In genomic region chr4:98182053-98182355, GRCm38 (mm10) we compare ENCODE assay signal across 7 mouse cellular contexts.
DNase-seq lines count a peak whose midpoint lies in the region; ATAC-seq lines count a peak whose summit lies in the region.

No protein-coding gene starts in this region.

- peak; percentile 49 to 52 for DNase-seq in gastrocnemius, adult 8-10 months (ENCODE audit: low spot score in 2 of 2)
- peak; percentile 67 to 75 for DNase-seq in heart, postnatal 36 days
- DNase-seq in thymus, postnatal 25 days: no peak
- DNase-seq in urinary bladder, adult 2 months (ENCODE audit: low spot score): no peak

- no peak overlapping the region for H3K4me3 ChIP-seq in midbrain, embryonic 13.5 days (replicated peaks)
- no peak overlapping the region for H3K4me3 ChIP-seq in midbrain, embryonic 16.5 days (ENCODE audit: low read depth, low read length)
- no peak overlapping the region for H3K4me3 ChIP-seq in neural tube, embryonic 13.5 days

- intact Hi-C loops in heart, postnatal 36 days (cut with DNase I): loop anchor here (5.0 kb wide), 1 partner anchor 40 kb away; no protein-coding TSS in a partner anchor

- H3K4me1 ChIP-seq in midbrain, embryonic 13.5 days (replicated peaks): peaks cover 17% of the 10 kb centered on the region
- H3K4me1 ChIP-seq in midbrain, embryonic 16.5 days (ENCODE audit: control insufficient read depth, insufficient read depth, low read length): 0 out of 2 replicates have a peak, but pooled peaks cover 5% of the 10 kb centered on the region
- peaks cover 24% of the 10 kb centered on the region for H3K4me1 ChIP-seq in neural tube, embryonic 13.5 days (replicated peaks)

- H3K4me2 ChIP-seq in midbrain, embryonic 13.5 days (replicated peaks): no peak overlapping the region
- H3K4me2 ChIP-seq in midbrain, embryonic 16.5 days (ENCODE audit: low read length): no peak overlapping the region
- no peak overlapping the region for H3K4me2 ChIP-seq in neural tube, embryonic 13.5 days

- no peak overlapping the region for H3K9ac ChIP-seq in midbrain, embryonic 13.5 days (replicated peaks)
- H3K9ac ChIP-seq in midbrain, embryonic 16.5 days (ENCODE audit: low read depth, low read length): no peak overlapping the region
- 0 out of 2 replicates have a peak overlapping the region, but pooled peaks have one; percentile 8 for H3K9ac ChIP-seq in neural tube, embryonic 13.5 days

- peak overlapping the region; percentile 39; the same call in 1 of the 2 replicates for H3K27ac ChIP-seq in midbrain, embryonic 13.5 days
- H3K27ac ChIP-seq in midbrain, embryonic 16.5 days (ENCODE audit: low read length): no peak overlapping the region
- peak overlapping the region; percentile 62; the same call in 1 of the 2 replicates for H3K27ac ChIP-seq in neural tube, embryonic 13.5 days (replicated peaks)

- H3K27me3 ChIP-seq in midbrain, embryonic 13.5 days: no peaks in the 10 kb centered on the region
- no peaks in the 10 kb centered on the region for H3K27me3 ChIP-seq in midbrain, embryonic 16.5 days (ENCODE audit: control insufficient read depth, insufficient read depth, low read depth, low read length)
- no peaks in the 10 kb centered on the region for H3K27me3 ChIP-seq in neural tube, embryonic 13.5 days

- no peaks in the 10 kb centered on the region for H3K9me3 ChIP-seq in midbrain, embryonic 13.5 days
- no peaks in the 10 kb centered on the region for H3K9me3 ChIP-seq in midbrain, embryonic 16.5 days (replicated peaks; ENCODE audit: control insufficient read depth, low read length, poor library complexity, severe bottlenecking)
- H3K9me3 ChIP-seq in neural tube, embryonic 13.5 days: no peaks in the 10 kb centered on the region

- no peak for ATAC-seq in midbrain, embryonic 13.5 days
- ATAC-seq in midbrain, embryonic 16.5 days: no peak
- peak; percentile 72; the same call in 1 of the 2 replicates for ATAC-seq in neural tube, embryonic 13.5 days (ENCODE audit: low read depth)

- WGBS in midbrain, embryonic 13.5 days: 40% methylated on average over 4 of the region's 4 CpGs
- WGBS in midbrain, embryonic 16.5 days: 40% methylated on average over 4 of the region's 4 CpGs
- WGBS in neural tube, embryonic 13.5 days: 41% methylated on average over 4 of the region's 4 CpGs

- no peaks in the 10 kb centered on the region for H3K36me3 ChIP-seq in midbrain, embryonic 13.5 days
- no peaks in the 10 kb centered on the region for H3K36me3 ChIP-seq in midbrain, embryonic 16.5 days (ENCODE audit: control insufficient read depth, insufficient read depth, low read length)
- no peaks in the 10 kb centered on the region for H3K36me3 ChIP-seq in neural tube, embryonic 13.5 days

Comparison
In these comparisons a context has a peak if more than half of its experiments do, and no peak if none do; other contexts are left out.
1. DNase-seq: peak in gastrocnemius, adult 8-10 months (2 of 2) and heart, postnatal 36 days (2 of 2); none in thymus, postnatal 25 days (single experiment) and urinary bladder, adult 2 months (single experiment).